Mouse (Mus musculus) cerebellum, postnatal 10 days (tissue): ENCODE measurements around the gene Arrdc3.

Source experiments
- DNase-seq, 2 experiments: peaks; one replicate each; pipeline ENCODE4 v3.0.0; 2021; ENCODE audit warnings: mixed read lengths in 2 of 2

Gene Arrdc3

GRCm38 (mm10) chr13:80921593-80922327 lies 38.6 kb downstream of the Arrdc3 start:
- DNase-seq = no peak

- no peak for DNase-seq
These were observed 45.0 kb downstream of the Arrdc3 start for GRCm38 (mm10) chr13:80928187-80928586.

- DNase-seq = no peak
These were observed 46.8 kb downstream of the Arrdc3 start for GRCm38 (mm10) chr13:80930030-80930429.

- DNase-seq = no peak
These were observed 49.7 kb downstream of the Arrdc3 start for GRCm38 (mm10) chr13:80932816-80933402.

GRCm38 (mm10) chr13:80936426-80936825 lies 53.2 kb downstream of the Arrdc3 start:
- no peak for DNase-seq

GRCm38 (mm10) chr13:80939228-80939627 lies 56.0 kb downstream of the Arrdc3 start:
- DNase-seq = peak; percentile 34 to 35

- DNase-seq = no peak
These were observed 56.7 kb downstream of the Arrdc3 start for GRCm38 (mm10) chr13:80939866-80940265.

GRCm38 (mm10) chr13:80940421-80940820 lies 57.2 kb downstream of the Arrdc3 start:
- no peak for DNase-seq

- peak in 1 of 2 experiments; percentile 15 for DNase-seq
These were observed 57.9 kb downstream of the Arrdc3 start for GRCm38 (mm10) chr13:80940860-80941630.

- no peak for DNase-seq
These were observed 61.3 kb downstream of the Arrdc3 start for GRCm38 (mm10) chr13:80944532-80944931.
